Mouse (Mus musculus) gastrocnemius, postnatal 36 days (tissue): ENCODE measurements at regions not wholly inside any gene's neighbourhood (a gene's known extent, or its start where the extent isn't known, plus 50 kb on each side); places are given as distances from the start of the nearest gene placed in this dataset.
A peak's percentile ranks its signal among the peaks of the same experiment; 100 is the strongest.

Experiments used
- DNase-seq, 2 experiments: peaks; one replicate each; pipeline ENCODE4 v3.0.0; 2022
- intact Hi-C: fragments of 180-260 bp; cut with DNase I; formaldehyde crosslinking; loops from one replicate; pipeline ENCODE4 v1.15.1; 2025

- DNase-seq, result no peak
- intact Hi-C loops, result no loop called here
Measured at GRCm38 (mm10) chr1:90342346-90342745, 138.6 kb downstream of the Ackr3 start.

- DNase-seq, result no peak
- intact Hi-C loops, result no loop called here
Measured at GRCm38 (mm10) chr1:90343492-90343891, 139.7 kb downstream of the Ackr3 start.

GRCm38 (mm10) chr1:90347032-90347431, 143.3 kb downstream of the Ackr3 start:
- intact Hi-C loops, result no loop called here
- DNase-seq, result no peak

GRCm38 (mm10) chr1:90349611-90350010, 145.8 kb downstream of the Ackr3 start:
- no peak for DNase-seq
- intact Hi-C loops, result no loop called here

- intact Hi-C loops, result no loop called here
Measured at GRCm38 (mm10) chr1:90353325-90353724, 149.5 kb downstream of the Ackr3 start.

GRCm38 (mm10) chr1:90356567-90356966, 152.8 kb downstream of the Ackr3 start:
- DNase-seq, result no peak
- intact Hi-C loops, result no loop called here

More at GRCm38 (mm10) chr1:90353325-90353724, 149.5 kb downstream of the Ackr3 start:
- no peak for DNase-seq

GRCm38 (mm10) chr1:90357391-90357790, 153.6 kb downstream of the Ackr3 start:
- intact Hi-C loops, result no loop called here
- DNase-seq, result no peak

- peak in 1 of 2 experiments; percentile 28 for DNase-seq
- intact Hi-C loops, result no loop called here
Measured at GRCm38 (mm10) chr1:90358971-90359370, 155.2 kb downstream of the Ackr3 start.

GRCm38 (mm10) chr1:90360065-90360464, 156.3 kb downstream of the Ackr3 start:
- intact Hi-C loops, result no loop called here
- peak in 1 of 2 experiments; percentile 13 for DNase-seq

- intact Hi-C loops, result no loop called here
- DNase-seq, result no peak
Measured at GRCm38 (mm10) chr1:90364444-90364843, 160.7 kb downstream of the Ackr3 start.

- intact Hi-C loops, result loop anchor here (5.0 kb wide), 1 partner anchor 54 kb away; no protein-coding TSS in a partner anchor
- no peak for DNase-seq
Measured at GRCm38 (mm10) chr1:90368581-90368980, 164.8 kb downstream of the Ackr3 start.

- DNase-seq, result no peak
- intact Hi-C loops, result loop anchor here (5.0 kb wide), 1 partner anchor 53 kb away; no protein-coding TSS in a partner anchor
Measured at GRCm38 (mm10) chr1:90369287-90369686, 165.5 kb downstream of the Ackr3 start.

GRCm38 (mm10) chr1:90370766-90371165, 167.0 kb downstream of the Ackr3 start:
- no peak for DNase-seq
- intact Hi-C loops, result no loop called here

- DNase-seq, result no peak
- intact Hi-C loops, result no loop called here
Measured at GRCm38 (mm10) chr1:90373001-90373400, 169.2 kb downstream of the Ackr3 start.

GRCm38 (mm10) chr1:90374517-90374916, 170.7 kb downstream of the Ackr3 start:
- intact Hi-C loops, result no loop called here
- DNase-seq, result no peak

GRCm38 (mm10) chr1:90380034-90380705, 176.4 kb downstream of the Ackr3 start:
- DNase-seq, result no peak
- intact Hi-C loops, result no loop called here

GRCm38 (mm10) chr1:90382941-90383470, 179.2 kb downstream of the Ackr3 start:
- intact Hi-C loops, result no loop called here
- no peak for DNase-seq

- intact Hi-C loops, result no loop called here
- DNase-seq, result no peak
Measured at GRCm38 (mm10) chr1:90385024-90385423, 181.2 kb downstream of the Ackr3 start.

- DNase-seq, result no peak
- intact Hi-C loops, result no loop called here
Measured at GRCm38 (mm10) chr1:90386792-90387191, 183.0 kb downstream of the Ackr3 start.

- no peak for DNase-seq
- intact Hi-C loops, result no loop called here
Measured at GRCm38 (mm10) chr1:90390422-90390821, 186.6 kb downstream of the Ackr3 start.

GRCm38 (mm10) chr1:90393861-90394260, 190.1 kb downstream of the Ackr3 start:
- DNase-seq, result no peak
- intact Hi-C loops, result no loop called here

- DNase-seq, result no peak
- intact Hi-C loops, result no loop called here
Measured at GRCm38 (mm10) chr1:90395331-90396016, 191.7 kb downstream of the Ackr3 start.
